Mouse (Mus musculus): ENCODE data around the gene Slc2a5. TPM values are rescaled to one million over a fixed set of nuclear protein-coding genes. Genes with fewer than 3 reads are reported as not detected.

The Slc2a5 gene
- total RNA-seq, 2 experiments from 2014 or later = 3.7 to 8.5 TPM

DNA sequence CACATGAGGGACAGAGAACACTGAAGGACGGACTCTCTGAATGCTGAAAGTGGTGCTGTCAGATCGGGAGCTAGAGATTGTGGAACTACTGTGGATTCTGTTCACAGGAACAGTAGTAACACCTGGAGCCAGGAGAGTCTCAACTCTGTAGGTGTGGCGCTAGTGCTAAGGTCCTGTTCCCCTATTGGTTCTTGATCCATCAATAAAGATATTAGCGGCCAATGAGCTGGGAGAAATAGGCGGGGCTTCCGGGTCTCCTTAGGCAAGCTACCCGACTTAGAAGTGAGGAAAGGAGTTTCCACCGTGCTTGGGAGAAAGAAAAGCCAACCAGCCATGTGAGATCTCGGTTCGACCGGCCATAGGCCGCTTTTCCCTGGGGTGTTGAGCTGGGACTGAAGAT, 25.2 kb downstream of the Slc2a5 start:
- DNase-seq = no peak

GRCm38 (mm10) chr4:150146286-150146685, 27.2 kb downstream of the Slc2a5 start:
- DNase-seq = no peak

- DNase-seq = peak in 1 of 2 experiments; percentile 14
These were observed 32.0 kb downstream of the Slc2a5 start for GRCm38 (mm10) chr4:150151045-150151444.

DNA sequence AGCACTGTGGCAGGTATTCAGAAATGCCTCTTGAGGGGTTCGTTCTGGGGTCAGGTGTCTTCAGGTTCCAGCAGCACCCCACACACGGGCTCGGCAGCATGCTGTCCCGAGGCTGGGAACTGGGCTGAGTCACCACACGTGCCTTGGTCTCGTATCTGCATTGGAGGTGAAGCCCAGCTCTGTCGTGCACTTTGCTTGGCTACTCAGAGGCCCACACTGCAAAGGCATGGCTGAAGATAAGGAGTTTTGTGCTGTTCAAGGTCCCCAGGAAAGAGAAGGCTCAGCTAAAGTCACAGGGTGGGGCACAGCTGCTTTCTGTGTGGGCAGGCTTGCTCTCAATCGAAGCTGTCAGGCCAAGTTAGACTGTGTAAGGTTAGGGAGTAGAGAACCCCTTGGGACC, 33.4 kb downstream of the Slc2a5 start:
- DNase-seq = peak; percentile 37 to 47

- DNase-seq = no peak
These were observed 36.2 kb downstream of the Slc2a5 start for GRCm38 (mm10) chr4:150155301-150155700.

DNA sequence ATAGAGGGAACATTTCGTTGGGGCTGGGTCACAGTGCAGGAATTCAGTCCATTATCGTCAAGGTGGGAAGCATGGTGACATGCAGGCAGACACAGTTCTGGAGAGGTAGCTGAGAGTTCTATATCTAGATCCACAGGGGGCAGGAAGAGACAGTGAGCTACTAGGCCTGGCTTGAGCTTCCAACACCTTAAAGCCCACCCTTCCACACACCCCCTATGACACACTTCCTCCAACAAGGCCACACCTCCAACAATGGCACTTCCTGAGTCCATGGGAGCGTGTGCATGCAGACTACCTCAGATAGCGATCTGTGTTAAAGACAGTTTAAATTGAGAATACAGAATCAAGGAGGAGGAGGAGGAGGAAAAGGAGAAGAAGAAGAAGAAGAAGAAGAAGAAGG, 36.6 kb downstream of the Slc2a5 start:
- no peak for DNase-seq

GRCm38 (mm10) chr4:150157348-150157882, 38.3 kb downstream of the Slc2a5 start:
- DNase-seq = no peak

DNA sequence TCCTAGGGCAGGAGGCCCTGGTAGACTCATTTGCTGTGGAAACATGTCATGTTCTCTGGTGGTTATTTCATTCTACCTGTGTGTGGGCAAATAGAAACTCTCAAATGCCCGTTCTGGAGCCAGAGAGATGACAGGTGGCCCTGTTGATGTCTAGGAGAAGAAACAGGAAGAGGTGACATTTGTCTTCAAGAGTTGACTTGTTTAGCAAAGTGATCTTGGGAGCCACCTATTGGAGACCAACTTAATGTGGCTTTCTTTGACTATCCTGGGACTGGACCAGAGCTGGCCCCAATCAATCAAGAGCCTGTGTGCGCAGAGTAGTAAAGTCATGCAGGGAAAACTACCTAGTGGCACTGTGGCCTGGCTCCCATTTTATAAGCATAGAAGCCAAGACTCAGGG, 40.4 kb downstream of the Slc2a5 start:
- DNase-seq = no peak

DNA sequence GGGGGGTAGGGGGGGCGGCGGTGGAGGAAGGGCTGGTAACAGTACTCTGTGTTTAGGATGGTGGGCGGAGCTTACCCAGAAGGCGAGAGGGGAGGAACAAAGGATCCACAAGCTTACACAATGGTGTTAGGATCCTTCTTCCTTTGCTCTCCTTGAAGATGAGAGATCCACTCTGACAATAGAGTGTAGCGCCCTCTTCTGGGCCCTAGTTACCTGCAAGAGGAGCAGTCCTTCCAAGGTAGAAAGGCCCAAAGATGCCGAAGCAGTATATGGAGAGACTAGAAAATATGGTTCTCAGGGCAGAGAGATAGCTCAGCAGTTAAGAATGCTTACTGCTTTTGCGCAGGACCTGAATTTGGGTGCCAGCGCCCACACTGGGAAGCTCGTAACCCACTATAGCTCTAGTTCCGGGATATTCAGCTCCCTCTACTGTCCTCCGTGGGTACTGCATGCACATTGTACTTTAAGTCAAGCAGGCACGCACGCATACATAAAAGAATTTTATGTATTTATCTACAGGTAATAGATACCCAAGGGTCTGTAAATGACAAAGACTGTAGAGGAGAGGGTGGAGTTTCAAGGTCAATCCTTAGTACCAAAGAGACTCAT, 43.6 kb downstream of the Slc2a5 start:
- no peak for DNase-seq

DNA sequence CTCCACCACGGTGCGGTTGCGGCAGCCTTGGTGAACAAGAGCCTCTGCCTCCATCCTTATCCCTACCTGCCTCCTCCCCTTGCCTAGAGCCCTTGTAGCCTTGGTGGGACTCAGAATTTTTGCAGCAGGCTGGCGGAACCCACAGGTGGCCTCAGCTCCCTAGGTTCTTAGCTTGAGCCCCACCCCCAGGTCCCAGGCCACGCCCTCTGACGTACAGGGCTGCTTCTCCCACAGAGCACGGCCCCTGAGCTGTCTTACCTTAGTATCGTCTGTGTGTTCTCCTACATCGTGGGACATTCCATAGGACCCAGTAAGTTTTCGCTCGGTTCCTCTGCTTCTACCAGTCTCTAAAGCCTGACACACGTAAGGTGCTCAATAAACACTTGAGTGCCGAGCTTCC, 45.8 kb downstream of the Slc2a5 start:
- no peak for DNase-seq

DNA sequence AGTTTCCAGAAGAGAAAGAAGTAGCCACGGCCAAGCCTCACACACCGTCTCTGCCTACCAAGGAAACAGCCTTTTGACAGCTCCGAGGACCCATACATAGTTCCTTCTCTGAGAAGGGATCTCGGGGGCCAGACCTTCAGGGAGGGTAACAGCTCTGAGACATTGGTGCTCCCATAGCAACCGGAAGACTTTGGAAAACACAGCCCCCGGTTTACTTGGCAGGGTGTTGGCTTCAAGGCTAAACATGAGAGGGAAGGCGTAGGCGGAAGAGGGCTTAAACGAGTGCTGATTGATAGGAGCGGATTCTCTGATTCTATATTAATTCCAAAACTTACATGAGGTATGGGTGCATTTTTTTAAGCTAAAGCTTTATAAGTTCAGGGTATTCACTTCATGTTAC, 49.3 kb downstream of the Slc2a5 start:
- DNase-seq = peak; percentile 25 to 28

DNA sequence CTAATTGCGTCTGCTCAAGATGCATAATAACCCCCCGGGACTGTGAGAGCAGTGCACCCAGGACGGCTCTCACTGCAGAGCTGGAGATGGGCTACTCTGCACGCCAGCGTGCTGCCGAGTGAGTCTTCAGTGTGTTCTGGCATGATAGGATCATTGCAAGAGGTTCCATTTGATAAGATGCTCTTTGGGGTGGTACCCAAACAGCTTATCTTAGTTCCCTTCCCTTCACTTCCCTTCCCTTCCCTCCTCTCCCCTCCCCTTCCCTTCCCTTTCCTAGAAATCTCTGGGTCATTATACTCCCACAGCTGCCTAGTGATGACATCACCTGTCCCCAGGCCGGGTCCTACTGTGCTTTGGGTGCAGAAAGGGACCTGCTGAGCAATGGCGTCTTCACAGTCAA, 53.0 kb downstream of the Slc2a5 start:
- no peak for DNase-seq

DNA sequence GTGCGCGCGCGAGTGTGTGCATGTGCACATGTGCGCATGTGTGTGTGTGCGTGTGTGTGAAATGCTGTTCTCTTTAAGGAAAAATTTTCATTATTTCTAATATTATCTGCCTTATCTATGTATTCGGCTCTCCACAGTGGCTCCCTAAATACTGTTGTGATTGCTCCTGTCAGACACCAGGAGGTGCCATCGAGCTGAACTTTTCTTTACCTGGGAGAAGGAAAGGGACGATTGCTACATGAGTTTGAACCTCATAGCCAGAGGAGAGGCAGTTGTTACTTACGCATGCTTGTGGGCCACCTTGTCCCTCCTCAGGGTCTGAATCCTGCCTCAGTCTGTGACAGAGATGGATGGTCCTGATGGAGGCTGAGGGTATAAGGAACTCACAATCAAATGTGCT, 54.2 kb downstream of the Slc2a5 start:
- DNase-seq = peak; percentile 26 to 40

GRCm38 (mm10) chr4:150174027-150174426, 54.9 kb downstream of the Slc2a5 start:
- DNase-seq = no peak

DNA sequence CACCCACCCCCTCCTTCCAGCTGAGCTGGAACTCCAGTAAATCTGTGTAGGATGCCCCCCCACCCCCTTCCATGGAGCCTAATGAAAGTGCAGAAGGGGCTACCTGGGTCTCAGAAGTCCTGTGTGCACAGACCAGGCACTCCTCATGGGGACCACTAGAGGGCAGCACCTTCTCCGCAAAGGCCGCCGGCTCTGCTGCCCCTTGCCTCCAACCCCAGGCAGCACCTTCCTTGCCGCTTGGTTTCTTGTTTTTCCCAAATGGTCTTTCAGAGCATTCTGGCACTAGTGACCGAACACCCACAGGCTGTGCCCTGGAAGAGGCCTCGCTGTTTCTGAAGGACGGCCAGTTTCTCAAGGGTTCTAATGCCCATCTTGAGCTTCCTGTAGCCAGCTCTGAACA, 57.5 kb downstream of the Slc2a5 start:
- peak; percentile 45 to 63 for DNase-seq

DNA sequence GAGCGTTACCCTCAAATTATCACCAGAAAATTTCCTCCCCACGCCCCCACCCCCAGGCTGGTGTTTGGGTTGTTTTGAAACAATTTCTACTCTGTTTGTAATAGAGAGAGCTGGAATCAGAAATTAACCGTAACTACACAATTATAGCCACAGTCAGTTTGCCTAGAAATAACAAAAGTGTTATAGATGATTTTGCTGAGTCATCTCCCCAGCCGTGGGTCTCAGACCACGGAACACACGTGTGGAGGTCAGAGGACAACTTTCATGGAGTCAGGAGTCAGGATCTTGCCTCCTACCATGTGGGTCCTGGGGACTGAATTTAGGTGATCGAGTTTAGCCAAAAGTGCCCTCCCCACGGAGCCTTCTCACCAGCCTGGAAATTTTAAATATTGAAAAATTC, 58.0 kb downstream of the Slc2a5 start:
- no peak for DNase-seq

GRCm38 (mm10) chr4:150178131-150178530, 59.0 kb downstream of the Slc2a5 start:
- no peak for DNase-seq

GRCm38 (mm10) chr4:150181304-150181703, 62.2 kb downstream of the Slc2a5 start:
- DNase-seq = no peak

GRCm38 (mm10) chr4:150188236-150188635, 69.2 kb downstream of the Slc2a5 start:
- DNase-seq = no peak

DNA sequence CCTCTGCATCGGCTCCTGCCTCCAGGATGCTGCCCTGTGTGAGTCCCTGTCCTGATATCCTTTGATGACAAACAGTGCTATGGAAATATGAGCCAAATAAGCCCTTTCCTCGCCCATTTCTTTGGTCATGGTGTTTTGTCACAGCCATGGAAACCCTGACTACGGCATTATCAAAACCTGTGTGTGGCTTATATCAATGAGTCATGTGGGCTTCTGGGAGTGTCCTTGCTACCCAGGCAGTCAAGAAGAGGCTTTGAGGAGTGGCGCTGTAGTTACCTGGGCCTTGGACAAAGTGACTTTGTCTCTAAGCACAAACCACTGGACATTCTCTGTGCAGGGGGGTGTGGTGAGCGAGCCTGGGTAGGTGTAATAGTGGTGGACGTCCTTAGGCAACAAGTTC, 73.1 kb downstream of the Slc2a5 start:
- no peak for DNase-seq

Measured in adrenal gland, postnatal 36 days (tissue).